Mouse (Mus musculus): ENCODE data around the gene Actr1b.

- TF ChIP-seq CTCF (IDR thresholded peaks at IDR 0.05; ENCODE audit: borderline replicate concordance, insufficient read depth, low read depth, low read length) (no peak), POLR2A (IDR thresholded peaks at IDR 0.05; ENCODE audit: borderline replicate concordance, insufficient read depth, low read length) (no peak)
These were observed 25.0 kb upstream of the Actr1b start for GRCm38 (mm10) chr1:36739231-36739630.
